Mouse (Mus musculus): Measurements from ENCODE around the gene Ubxn4.

DNA sequence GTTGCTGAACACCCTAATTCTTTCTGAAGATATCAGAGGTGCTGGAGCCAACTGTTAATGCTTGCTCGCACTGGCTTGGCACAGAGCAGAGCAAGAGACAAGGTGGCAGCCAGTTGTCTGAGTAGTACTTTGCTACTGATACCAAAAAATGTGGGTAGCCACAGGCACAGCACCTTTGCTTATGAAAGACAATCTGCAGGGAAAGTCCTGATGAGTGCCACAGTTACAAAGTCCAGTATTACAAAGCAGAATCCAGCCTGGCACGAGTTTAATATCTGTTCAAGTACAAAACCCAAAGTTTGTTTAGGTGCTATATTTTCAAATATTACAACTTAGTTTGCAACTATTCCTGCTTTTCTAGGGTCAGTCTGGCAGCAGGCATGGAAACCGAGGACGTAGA is 8.6 kb upstream of the Ubxn4 start:
- TF ChIP-seq CTCF (IDR thresholded peaks at IDR 0.05; ENCODE audit: extremely low read depth, insufficient read depth, low read length) (no peak), POLR2A (IDR thresholded peaks at IDR 0.05; ENCODE audit: extremely low read depth, insufficient read depth, low read length) (no peak)

All from cortical plate, adult 2 months (tissue).